10 mouse cellular contexts compared by ENCODE assay signal in genomic region chr17:8864638-8865497, GRCm38 (mm10).
DNase-seq lines count a peak whose midpoint lies in the region; ATAC-seq and TF ChIP-seq lines count a peak whose summit lies in the region.
"Had no signal": no experiment of that assay in that cellular context is flagged by ENCODE, and none has a peak within 500 bp of the region (broad histone marks: within the 10 kb centered on the region; RNA-seq: fewer than 3 reads in every experiment).

No protein-coding gene starts in this region.

- ATAC-seq in neural tube, embryonic 15.5 days (ENCODE audit: low FRiP score): no peak
- ATAC-seq: hindbrain, embryonic 16.5 days; liver, embryonic 12.5 days had no signal

- H3K36me3 ChIP-seq in neural tube, embryonic 15.5 days: no peaks in the 10 kb centered on the region
- H3K36me3 ChIP-seq: embryonic facial prominence, embryonic 13.5 days; liver, embryonic 12.5 days had no signal

- 74% methylated on average over 8 of the region's 8 CpGs for WGBS in neural tube, embryonic 15.5 days

- no peak for TF ChIP-seq CTCF in brain, embryonic 14.5 days (IDR thresholded peaks at IDR 0.05; ENCODE audit: borderline replicate concordance, extremely low read depth, insufficient read depth, insufficient read length)
- no peak for TF ChIP-seq CTCF in layer of hippocampus, adult 2 months (conservative IDR thresholded peaks at IDR 0.05)

- no peaks in the 10 kb centered on the region for H3K27me3 ChIP-seq in neural tube, embryonic 15.5 days (replicated peaks)
- H3K27me3 ChIP-seq: embryonic facial prominence, embryonic 13.5 days; liver, embryonic 12.5 days had no signal

- H3K4me3 ChIP-seq in layer of hippocampus, adult 2 months: no peak overlapping the region
- H3K4me3 ChIP-seq in neural tube, embryonic 15.5 days (replicated peaks): no peak overlapping the region
- H3K4me3 ChIP-seq: embryonic facial prominence, embryonic 13.5 days; liver, embryonic 12.5 days had no signal

- no peak for TF ChIP-seq POLR2A in brain, embryonic 14.5 days (IDR thresholded peaks at IDR 0.05; ENCODE audit: borderline replicate concordance, extremely low read depth, insufficient read depth, insufficient read length, poor library complexity, severe bottlenecking)

- no peak overlapping the region for H3K9ac ChIP-seq in neural tube, embryonic 15.5 days (replicated peaks)
- H3K9ac ChIP-seq: embryonic facial prominence, embryonic 13.5 days; liver, embryonic 12.5 days had no signal

- no peaks in the 10 kb centered on the region for H3K9me3 ChIP-seq in neural tube, embryonic 15.5 days (replicated peaks)
- H3K9me3 ChIP-seq: embryonic facial prominence, embryonic 13.5 days; liver, embryonic 12.5 days had no signal

- no peak overlapping the region for H3K27ac ChIP-seq in layer of hippocampus, adult 2 months
- H3K27ac ChIP-seq in neural tube, embryonic 15.5 days (replicated peaks): no peak overlapping the region
- H3K27ac ChIP-seq: embryonic facial prominence, embryonic 13.5 days; liver, embryonic 12.5 days had no signal

- H3K4me1 ChIP-seq in neural tube, embryonic 15.5 days: no peaks in the 10 kb centered on the region

- no peak overlapping the region for H3K4me2 ChIP-seq in neural tube, embryonic 15.5 days
- H3K4me2 ChIP-seq: embryonic facial prominence, embryonic 13.5 days; liver, embryonic 12.5 days had no signal

- peak; percentile 12 to 14 for DNase-seq in urinary bladder, adult 18-20 months (ENCODE audit: low spot score in 2 of 2)
- DNase-seq in urinary bladder, adult 2 months (ENCODE audit: low spot score): no peak
- DNase-seq in brain, embryonic 14.5 days (ENCODE audit: low read depth): peak; percentile 91
- peak; percentile 53 to 68 for DNase-seq in kidney, postnatal 4 days
- peak; percentile 80 for DNase-seq in thymus, postnatal 4 days
- no peak for DNase-seq in layer of hippocampus, adult 2 months (ENCODE audit: low spot score in 2 of 2)

Comparison
In these comparisons a context has a peak if more than half of its experiments do, and no peak if none do; other contexts are left out.
1. DNase-seq: peak in urinary bladder, adult 18-20 months (2 of 2), brain, embryonic 14.5 days (single experiment), kidney, postnatal 4 days (2 of 2) and thymus, postnatal 4 days (single experiment); none in urinary bladder, adult 2 months (single experiment) and layer of hippocampus, adult 2 months (0 of 2).